Mouse (Mus musculus) spleen, postnatal 0 days (tissue): ENCODE data around the gene Olfr694. TPM values are rescaled to one million over a fixed set of nuclear protein-coding genes. Genes with fewer than 3 reads are reported as not detected.

ENCODE experiments used
- polyA plus RNA-seq: library from polyadenylated mRNA; unstranded; fragments of >200 nt; fragmentation: Nextera tagmentation; extraction: Ambion mirVana; gene quantifications from 2 replicates; pipeline ENCODE4 v1.2.1, GENCODE M21; 2015

The Olfr694 gene
- polyA plus RNA-seq: not detected in 2 replicates

DNA sequence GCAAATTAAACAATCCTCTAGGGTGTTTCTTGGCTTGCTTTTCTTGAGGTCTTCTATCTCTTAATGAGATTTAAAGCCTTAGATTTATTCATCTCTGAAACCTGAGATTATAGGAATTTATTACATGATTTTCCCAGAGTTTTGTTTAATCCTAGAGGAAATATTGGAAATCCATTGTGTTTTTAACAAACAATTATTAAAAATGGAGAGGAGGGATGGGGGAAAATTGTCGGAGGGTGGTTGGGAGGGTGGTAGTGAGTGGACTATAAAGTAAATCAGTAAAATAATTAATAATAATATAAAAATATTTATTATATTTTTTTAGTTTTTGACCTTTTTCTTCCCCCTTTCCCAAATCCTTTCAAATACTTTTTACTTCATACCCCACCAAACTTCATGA lies at the start of gene Olfr694:
Olfr694 (minus strand) TSS at position 101 of the 400 bp plus-strand sequence.

DNA sequence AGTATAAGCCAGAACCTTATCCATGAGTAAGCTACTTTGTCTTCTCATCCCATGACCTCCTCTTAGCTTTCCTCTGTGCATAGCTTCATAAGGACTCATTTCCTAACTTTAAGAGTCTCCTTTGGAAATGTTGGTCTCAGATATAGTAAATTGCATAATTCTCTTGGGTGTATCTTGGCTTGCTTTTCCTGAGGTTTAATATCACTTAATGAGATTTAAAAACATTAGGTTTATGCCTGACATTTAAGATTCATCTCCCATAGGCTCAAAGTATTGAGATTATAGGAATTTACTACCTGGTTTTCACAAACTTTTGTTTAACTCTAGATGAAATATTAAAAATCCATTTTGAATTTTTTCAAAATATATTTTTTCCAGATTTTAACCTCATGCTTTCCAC lies 24.7 kb upstream of the Olfr694 start, which contains the start of gene Olfr695:
Olfr695 (minus strand) TSS at position 101 of the 400 bp plus-strand sequence.

DNA sequence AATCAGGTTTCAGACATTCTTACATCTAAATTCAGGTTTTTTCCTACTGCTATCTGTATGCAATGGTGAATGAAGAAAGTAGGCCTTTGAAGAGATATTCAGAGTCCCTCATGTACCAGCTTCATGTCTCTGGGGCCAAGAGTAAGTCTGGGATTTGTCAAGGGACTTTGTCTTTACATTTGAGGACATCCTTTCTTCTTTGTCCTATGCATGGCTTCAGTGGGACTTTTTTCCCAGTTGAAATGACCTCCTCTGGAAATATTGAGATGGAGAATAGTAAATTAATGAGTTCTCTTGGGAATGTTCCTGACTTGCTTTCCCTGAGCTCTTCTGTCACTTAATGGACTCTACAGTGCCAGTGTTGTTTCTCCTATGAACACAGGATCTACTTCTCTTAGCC lies 11.1 kb downstream of the Olfr694 start, which contains the start of gene Olfr693:
Olfr693 (minus strand) TSS at position 101 of the 400 bp plus-strand sequence.

Other genes starting within 250 kb of the Olfr694 start
- gene Olfr693, start 11.2 kb downstream of the Olfr694 start, polyA plus RNA-seq: not detected in 2 replicates
- not detected in 2 replicates for gene Olfr695, start 24.6 kb upstream of the Olfr694 start, polyA plus RNA-seq
- gene Olfr697, start 50.6 kb upstream of the Olfr694 start, polyA plus RNA-seq: not detected in 2 replicates
- not detected in 2 replicates for gene Olfr698, start 63.6 kb upstream of the Olfr694 start, polyA plus RNA-seq
- gene Olfr699, start 101.4 kb upstream of the Olfr694 start, polyA plus RNA-seq: not detected in 2 replicates
- gene Olfr700, start 117.0 kb upstream of the Olfr694 start, polyA plus RNA-seq: not detected in 2 replicates
- 0.04 TPM in 1 of 2 replicates, not detected in the other for gene Olfr701, start 122.3 kb upstream of the Olfr694 start, polyA plus RNA-seq
- not detected in 2 replicates for gene Olfr702, start 142.1 kb upstream of the Olfr694 start, polyA plus RNA-seq
- gene Olfr703, start 151.5 kb upstream of the Olfr694 start, polyA plus RNA-seq: not detected in 2 replicates
- gene Olfr704, start 171.4 kb upstream of the Olfr694 start, polyA plus RNA-seq: not detected in 2 replicates
- not detected in 2 replicates for gene Olfr705, start 185.1 kb upstream of the Olfr694 start, polyA plus RNA-seq
- not detected in 2 replicates for gene Olfr706, start 196.3 kb upstream of the Olfr694 start, polyA plus RNA-seq
- gene Olfr707, start 209.4 kb upstream of the Olfr694 start, polyA plus RNA-seq: not detected in 2 replicates
- not detected in 2 replicates for gene Olfr1532-ps1, start 216.2 kb upstream of the Olfr694 start, polyA plus RNA-seq
- gene Olfr709-ps1, start 240.4 kb upstream of the Olfr694 start, polyA plus RNA-seq: not detected in 2 replicates